Mouse (Mus musculus) mesoderm, embryonic 11.5 days (tissue): ENCODE measurements at regions not wholly inside any gene's neighbourhood (a gene's known extent, or its start where the extent isn't known, plus 50 kb on each side); places are given as distances from the start of the nearest gene placed in this dataset.
"Not testable (repeated sequence)": the region's sequence is repeated elsewhere in the genome, so short reads cannot be mapped to it uniquely, and the experiment has no call there.

Experiments used
- DNase-seq: peaks from one replicate; pipeline ENCODE4 v3.0.0-alpha.2; 2012; ENCODE audit warnings: low read depth, low spot score

GRCm38 (mm10) chr15:16909396-16909795 lies 180.8 kb downstream of the Cdh9 start:
- no peak for DNase-seq

- not testable (repeated sequence) for DNase-seq
These were observed 181.4 kb downstream of the Cdh9 start for GRCm38 (mm10) chr15:16909941-16910340.

- no peak for DNase-seq
These were observed 186.5 kb downstream of the Cdh9 start for GRCm38 (mm10) chr15:16914966-16915569.

- no peak for DNase-seq
These were observed 194.7 kb downstream of the Cdh9 start for GRCm38 (mm10) chr15:16923246-16923645.

- no peak for DNase-seq
These were observed 204.7 kb downstream of the Cdh9 start for GRCm38 (mm10) chr15:16933137-16933677.

GRCm38 (mm10) chr15:16934438-16934837 lies 205.9 kb downstream of the Cdh9 start:
- DNase-seq = no peak

- DNase-seq = not testable (repeated sequence)
These were observed 247.3 kb downstream of the Cdh9 start for GRCm38 (mm10) chr15:16975821-16976220.

GRCm38 (mm10) chr15:16990848-16991247 lies 262.3 kb downstream of the Cdh9 start:
- DNase-seq = no peak

- DNase-seq = no peak
These were observed 267.1 kb downstream of the Cdh9 start for GRCm38 (mm10) chr15:16995667-16996066.

- no peak for DNase-seq
These were observed 277.6 kb downstream of the Cdh9 start for GRCm38 (mm10) chr15:17006139-17006538.

- no peak for DNase-seq
These were observed 279.3 kb downstream of the Cdh9 start for GRCm38 (mm10) chr15:17007811-17008210.

- no peak for DNase-seq
These were observed 320.5 kb downstream of the Cdh9 start for GRCm38 (mm10) chr15:17048867-17049628.

- DNase-seq = no peak
These were observed 341.2 kb downstream of the Cdh9 start for GRCm38 (mm10) chr15:17069772-17070171.

- DNase-seq = no peak
These were observed 355.5 kb downstream of the Cdh9 start for GRCm38 (mm10) chr15:17084030-17084429.

GRCm38 (mm10) chr15:17088644-17089228 lies 360.2 kb downstream of the Cdh9 start:
- no peak for DNase-seq

- DNase-seq = peak; percentile 56
These were observed 370.4 kb downstream of the Cdh9 start for GRCm38 (mm10) chr15:17098927-17099326.

- no peak for DNase-seq
These were observed 372.6 kb downstream of the Cdh9 start for GRCm38 (mm10) chr15:17101182-17101581.

GRCm38 (mm10) chr15:17135721-17136120 lies 407.2 kb downstream of the Cdh9 start:
- DNase-seq = no peak

- DNase-seq = peak; percentile 10
These were observed 451.6 kb downstream of the Cdh9 start for GRCm38 (mm10) chr15:17180164-17180563.

- DNase-seq = no peak
These were observed 452.9 kb downstream of the Cdh9 start for GRCm38 (mm10) chr15:17181358-17182022.

- no peak for DNase-seq
These were observed 466.9 kb downstream of the Cdh9 start for GRCm38 (mm10) chr15:17195439-17195838.

GRCm38 (mm10) chr15:17204739-17205138 lies 476.2 kb downstream of the Cdh9 start:
- DNase-seq = no peak
